Mouse (Mus musculus) megakaryocyte, embryonic 14.5 days (primary cell): ENCODE measurements around the gene Afdn.

Experiments used
- FLI1 ChIP-seq: IDR thresholded peaks from 2 replicates; pipeline ENCODE4 v1.6.1; 2012; ENCODE audit warnings: low read length, inconsistent platforms, mixed read lengths
- GATA1 ChIP-seq: IDR thresholded peaks from 3 replicates; pipeline ENCODE4 v1.6.1; 2012; ENCODE audit warnings: mixed read lengths, low read length, inconsistent platforms, borderline replicate concordance

DNA sequence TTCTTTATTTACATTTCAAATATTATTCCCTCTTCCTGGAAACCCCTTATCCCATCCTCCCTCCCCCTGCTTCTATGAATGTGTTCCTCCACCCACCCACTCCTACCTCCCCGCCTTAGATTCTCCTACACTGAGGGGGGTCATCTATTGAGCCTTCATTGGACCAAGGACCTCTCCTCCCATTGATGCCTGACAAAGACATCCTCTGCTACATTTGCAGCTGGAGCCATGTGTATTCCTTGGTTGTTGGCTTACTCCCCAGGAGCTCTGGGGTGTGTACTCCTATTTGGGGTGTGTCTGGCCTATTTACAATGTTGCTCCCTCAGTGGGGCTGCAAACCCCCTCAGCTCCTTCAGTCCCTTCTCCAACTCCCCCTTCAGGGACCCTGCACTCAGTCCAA is 109.9 kb downstream of the Afdn start:
- TF ChIP-seq GATA1 (no peak), FLI1 (no peak)
